Mouse (Mus musculus) skeletal muscle tissue, adult 2 months (tissue): ENCODE measurements around the gene Herc4.
"Not testable (repeated sequence)": the region's sequence is repeated elsewhere in the genome, so short reads cannot be mapped to it uniquely, and the experiment has no call there.

Experiments used
- DNase-seq: peaks from one replicate; pipeline ENCODE4 v3.0.0-alpha.2; 2012; ENCODE audit warnings: low read depth, low spot score

The Herc4 gene

GRCm38 (mm10) chr10:63351099-63351498, 107.5 kb downstream of the Herc4 start:
- DNase-seq, result not testable (repeated sequence)

DNA sequence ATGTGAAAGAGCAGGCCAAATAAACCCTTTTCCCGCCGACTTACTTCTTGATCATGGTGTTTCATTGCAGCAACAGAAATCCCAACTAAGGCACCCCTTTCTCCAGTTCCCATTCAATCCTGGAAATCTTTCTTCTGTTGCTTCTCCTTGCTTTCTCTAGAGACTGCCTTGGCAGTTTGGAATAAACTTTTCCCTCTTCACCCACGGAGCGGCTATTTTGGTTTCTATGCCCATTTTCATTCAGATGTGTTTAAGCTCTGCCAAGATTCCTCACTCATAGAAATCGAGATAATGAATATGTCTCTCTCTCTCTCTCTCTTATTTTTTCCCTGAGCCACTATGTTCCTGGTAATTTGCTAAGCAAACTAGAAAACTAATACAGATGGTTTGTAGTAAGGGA, 108.5 kb downstream of the Herc4 start:
- DNase-seq, result no peak

DNA sequence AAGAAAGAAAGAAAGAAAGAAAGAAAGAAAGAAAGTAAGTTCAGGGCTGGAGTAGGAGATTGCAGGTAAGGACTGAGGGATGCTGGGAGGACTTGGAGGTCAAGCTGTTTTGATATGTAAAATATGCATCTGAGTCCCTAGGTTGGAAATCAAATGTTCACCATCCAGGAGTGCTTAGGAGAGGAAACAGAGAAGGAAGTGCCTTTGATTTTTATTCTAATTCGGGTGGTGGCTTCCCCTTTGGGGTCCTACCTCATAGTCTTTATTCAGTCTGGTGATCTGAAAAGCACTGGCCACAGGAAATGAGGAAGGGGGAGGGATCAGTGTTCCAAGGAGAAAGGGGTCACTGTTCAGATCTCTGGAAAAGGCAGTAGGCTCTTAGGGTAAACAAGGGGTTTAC, 116.9 kb downstream of the Herc4 start:
- DNase-seq, result no peak

DNA sequence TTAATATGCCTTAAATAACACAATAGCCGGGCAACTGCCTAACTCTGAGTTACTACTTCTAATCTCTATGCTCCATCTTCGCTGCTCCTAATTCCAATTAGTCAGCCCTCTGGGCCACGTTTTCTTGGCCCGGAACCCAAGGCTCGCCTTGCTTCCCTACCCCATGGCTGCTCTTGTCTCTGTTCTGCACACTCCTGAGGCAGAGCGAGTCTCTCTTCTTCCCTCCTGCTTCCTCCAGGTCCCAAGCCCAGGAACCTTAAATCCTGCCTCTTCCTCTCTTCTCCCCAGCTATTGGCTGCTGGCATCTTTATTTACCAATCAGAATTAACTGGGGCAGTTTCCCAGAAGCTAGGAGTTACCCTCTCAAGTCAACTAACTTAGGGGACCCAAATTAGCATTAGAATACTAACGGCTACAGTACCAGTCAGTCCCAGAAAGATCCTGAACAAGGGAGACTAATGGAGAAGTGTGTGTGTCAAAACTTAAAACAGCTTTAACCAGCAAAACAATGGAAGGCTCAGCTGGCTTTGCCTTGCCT, 122.4 kb downstream of the Herc4 start:
- no peak for DNase-seq

- no peak for DNase-seq
These were observed 123.8 kb downstream of the Herc4 start for GRCm38 (mm10) chr10:63367386-63367785.
